In genomic region chr11:33550861-33551560, GRCm38 (mm10) we compare ENCODE assay signal across 25 mouse cellular contexts. TPM values are rescaled to one million over a fixed set of nuclear protein-coding genes. Genes with fewer than 3 reads are reported as not detected.
DNase-seq lines count a peak whose midpoint lies in the region; ATAC-seq and TF ChIP-seq lines count a peak whose summit lies in the region.
"Had no signal": no experiment of that assay in that cellular context is flagged by ENCODE, and none has a peak within 500 bp of the region (broad histone marks: within the 10 kb centered on the region; RNA-seq: fewer than 3 reads in every experiment).

No protein-coding gene starts in this region.

- intact Hi-C loops in heart, postnatal 14 days (cut with DNase I), result no loop called here
- intact Hi-C loops in left cerebral cortex, postnatal 36 days (cut with DNase I), result no loop called here

- peak overlapping the region; percentile 51 for H3K4me2 ChIP-seq in heart, embryonic 13.5 days
- H3K4me2 ChIP-seq in heart, postnatal 0 days (ENCODE audit: low read depth, low read length), result peak overlapping the region; percentile 22
- H3K4me2 ChIP-seq: embryonic facial prominence, embryonic 15.5 days; forebrain, embryonic 15.5 days; hindbrain, embryonic 12.5 days had no signal

- DNase-seq in heart, adult 18-20 months, result no peak
- peak; percentile 7 for DNase-seq in heart, postnatal 0 days (ENCODE audit: low spot score)
- no peak for DNase-seq in heart, postnatal 14 days
- no peak for DNase-seq in ES-E14 (ENCODE audit: low read depth, low spot score)
- DNase-seq in left cerebral cortex, postnatal 36 days (ENCODE audit: low spot score in 2 of 2), result no peak
- DNase-seq in spleen, postnatal 10 days (ENCODE audit: low spot score in 2 of 2), result no peak
- DNase-seq: adrenal gland, postnatal 10 days; cerebellum, adult 11 months; cerebellum, adult 8-10 months; cerebellum, postnatal 14 days; embryo, embryonic 11 days; gastrocnemius, postnatal 36 days; kidney, adult 8-10 months had no signal

- TF ChIP-seq EP300 in heart, postnatal 0 days (IDR thresholded peaks at IDR 0.05; ENCODE audit: low read depth), result no peak

- TF ChIP-seq CTCF in heart, postnatal 0 days (IDR thresholded peaks at IDR 0.05; ENCODE audit: low read depth), result no peak

- H3K36me3 ChIP-seq in heart, embryonic 13.5 days, result no peaks in the 10 kb centered on the region
- no peaks in the 10 kb centered on the region for H3K36me3 ChIP-seq in heart, postnatal 0 days (replicated peaks; ENCODE audit: control insufficient read depth, insufficient read depth, low read length)
- H3K36me3 ChIP-seq in ES-E14 (ENCODE audit: control insufficient read depth, insufficient read depth, low read length, poor library complexity, severe bottlenecking), result peaks cover 2% of the 10 kb centered on the region; the same call in 1 of the 2 replicates
- H3K36me3 ChIP-seq: embryonic facial prominence, embryonic 15.5 days; forebrain, embryonic 10.5 days; forebrain, embryonic 15.5 days; hindbrain, embryonic 12.5 days had no signal

- no peaks in the 10 kb centered on the region for H3K9me3 ChIP-seq in heart, embryonic 13.5 days
- H3K9me3 ChIP-seq in heart, postnatal 0 days (replicated peaks; ENCODE audit: control insufficient read depth, low read length), result no peaks in the 10 kb centered on the region
- H3K9me3 ChIP-seq in ES-E14 (ENCODE audit: control insufficient read depth, insufficient read depth, low read depth, low read length), result no peaks in the 10 kb centered on the region
- H3K9me3 ChIP-seq: embryonic facial prominence, embryonic 15.5 days; forebrain, embryonic 10.5 days; forebrain, embryonic 15.5 days; hindbrain, embryonic 12.5 days had no signal

- ATAC-seq in heart, embryonic 13.5 days (ENCODE audit: extremely low read depth, insufficient number of reproducible peaks, low FRiP score, low TSS enrichment), result no peak
- ATAC-seq in heart, postnatal 0 days (ENCODE audit: insufficient read depth, low read depth), result peak; percentile 39; the same call in 1 of the 2 replicates
- ATAC-seq: forebrain, embryonic 15.5 days; hindbrain, embryonic 16.5 days; inflammation-experienced regulatory T-cells, adult 6 months; intestine, postnatal 0 days had no signal

- no peak overlapping the region for H3K9ac ChIP-seq in heart, embryonic 13.5 days
- H3K9ac ChIP-seq in heart, postnatal 0 days (replicated peaks; ENCODE audit: low read depth, low read length), result no peak overlapping the region
- no peak overlapping the region for H3K9ac ChIP-seq in ES-E14 (ENCODE audit: insufficient read depth, low read depth, low read length, poor library complexity, severe bottlenecking)
- H3K9ac ChIP-seq: embryonic facial prominence, embryonic 15.5 days; forebrain, embryonic 15.5 days; hindbrain, embryonic 12.5 days had no signal

- in situ Hi-C loops in ES-E14 (cut with MboI; ENCODE audit: low sequenced_read_pairs in 2 of 2, unreplicated experiment in 2 of 2), result loop anchor here in 1 of 2 experiments (5.0 kb wide), 1 partner anchor 374 kb away; no protein-coding TSS in a partner anchor

- H3K4me3 ChIP-seq in heart, embryonic 13.5 days, result no peak overlapping the region
- no peak overlapping the region for H3K4me3 ChIP-seq in heart, postnatal 0 days (ENCODE audit: low read depth, low read length)
- H3K4me3 ChIP-seq in ES-E14 (ENCODE audit: insufficient read depth in 1 of 2, low read depth in 1 of 2, low read length in 2 of 2, poor library complexity in 1 of 2, severe bottlenecking in 1 of 2), result peak overlapping the region in 1 of 2 experiments; percentile 37; a peak in 2 of 4 replicates
- H3K4me3 ChIP-seq: embryonic facial prominence, embryonic 15.5 days; erythroblast, embryonic 14.5 days; forebrain, embryonic 10.5 days; forebrain, embryonic 15.5 days; hindbrain, embryonic 12.5 days had no signal

- no peaks in the 10 kb centered on the region for H3K27me3 ChIP-seq in heart, embryonic 13.5 days (replicated peaks)
- H3K27me3 ChIP-seq in heart, postnatal 0 days (ENCODE audit: control insufficient read depth, insufficient read depth, low read length), result no peaks in the 10 kb centered on the region
- H3K27me3 ChIP-seq: embryonic facial prominence, embryonic 15.5 days; forebrain, embryonic 15.5 days; hindbrain, embryonic 12.5 days had no signal

- 47% methylated on average over 14 of the region's 14 CpGs for WGBS in heart, embryonic 13.5 days
- 39% methylated on average over 14 of the region's 14 CpGs for WGBS in heart, postnatal 0 days

- no peak overlapping the region for H3K27ac ChIP-seq in heart, embryonic 13.5 days (replicated peaks)
- no peak overlapping the region for H3K27ac ChIP-seq in heart, postnatal 0 days (ENCODE audit: low read depth)
- peak overlapping the region; percentile 66 for H3K27ac ChIP-seq in ES-E14 (ENCODE audit: insufficient read depth, low read depth, low read length, poor library complexity, severe bottlenecking)
- H3K27ac ChIP-seq: embryonic facial prominence, embryonic 15.5 days; forebrain, embryonic 10.5 days; forebrain, embryonic 15.5 days; hindbrain, embryonic 12.5 days had no signal

- peaks cover 9% of the 10 kb centered on the region; the same call in 1 of the 2 replicates for H3K4me1 ChIP-seq in heart, embryonic 13.5 days
- H3K4me1 ChIP-seq in heart, postnatal 0 days (ENCODE audit: control insufficient read depth, insufficient read depth), result no peaks in the 10 kb centered on the region
- peaks cover 6 to 11% of the 10 kb centered on the region in 2 experiments; a peak in 3 of 4 replicates for H3K4me1 ChIP-seq in ES-E14 (ENCODE audit: control insufficient read depth in 2 of 2, insufficient read depth in 2 of 2, low read length in 2 of 2, poor library complexity in 1 of 2)
- H3K4me1 ChIP-seq: embryonic facial prominence, embryonic 15.5 days; forebrain, embryonic 10.5 days; forebrain, embryonic 15.5 days; hindbrain, embryonic 12.5 days had no signal

TF ChIP-seq in ES-E14, 5 proteins besides CTCF, POLR2A, EP300 and RAD21:
- TF ChIP-seq ZC3H11A (IDR thresholded peaks at IDR 0.05; ENCODE audit: borderline replicate concordance, low read depth, low read length) (no peak), HCFC1 (IDR thresholded peaks at IDR 0.05; ENCODE audit: borderline replicate concordance, insufficient read depth, low read length) (no peak), ZNF384 (IDR thresholded peaks at IDR 0.05; ENCODE audit: low read depth, low read length) (0 out of 2 replicates have a peak, but pooled peaks have one; percentile 41), MAFK (IDR thresholded peaks at IDR 0.05; ENCODE audit: insufficient read depth, low read depth, low read length) (no peak), CHD2 (IDR thresholded peaks at IDR 0.05; ENCODE audit: low read depth, low read length) (peak; percentile 25; the same call in 1 of the 2 replicates)

RNA-seq across cellular contexts. Expression of gene Gabrp, which starts 27.7 kb away (rescaled TPM):
- 0.05 and 0.07 TPM in 2 replicates for polyA plus RNA-seq in heart, embryonic 13.5 days (2015; fragmentation: Nextera tagmentation; extraction: Ambion mirVana)
- total RNA-seq in heart, adult 18-20 months (2021), result 1 to 10 TPM in 1 of 2 experiments, not detected in 1; 1.1 TPM
- not detected in 2 replicates for total RNA-seq in heart, postnatal 0 days (2014; rRNA removed; ENCODE audit: low replicate concordance)
- 0.16 TPM in 1 of 2 replicates, not detected in the other for polyA plus RNA-seq in heart, postnatal 0 days (2015; fragmentation: Nextera tagmentation; extraction: Ambion mirVana)
- total RNA-seq in heart, postnatal 14 days (2021), result under 1 TPM in 1 of 2 experiments, not detected in 1; 0.48 TPM
- total RNA-seq in ES-E14 (2012; rRNA removed), result 0.36 and 0.48 TPM in 2 replicates
- not detected for total RNA-seq in left cerebral cortex, postnatal 36 days (2021)
- total RNA-seq: adrenal gland, postnatal 10 days; common myeloid progenitor, adult 5-6 weeks; gastrocnemius, adult 8-10 months; gastrocnemius, postnatal 36 days had no signal
- polyA plus RNA-seq: erythroblast, embryonic 14.5 days; forebrain, embryonic 15.5 days; hindbrain, embryonic 16.5 days; inflammation-experienced regulatory T-cells, adult 6 months; intestine, postnatal 0 days had no signal

RNA-seq across cellular contexts. Expression of gene Ranbp17, which starts 37.5 kb away (rescaled TPM):
- 3.8 and 4.4 TPM in 2 replicates for polyA plus RNA-seq in heart, embryonic 13.5 days (2015; fragmentation: Nextera tagmentation; extraction: Ambion mirVana)
- total RNA-seq in heart, adult 18-20 months (2021), result under 1 TPM; 0.22 to 0.39 TPM
- total RNA-seq in heart, postnatal 0 days (2014; rRNA removed; ENCODE audit: low replicate concordance), result 3.6 and 3.8 TPM in 2 replicates
- 1.4 and 2.1 TPM in 2 replicates for polyA plus RNA-seq in heart, postnatal 0 days (2015; fragmentation: Nextera tagmentation; extraction: Ambion mirVana)
- total RNA-seq in heart, postnatal 14 days (2021), result 1 to 10 TPM; 1.1 to 1.6 TPM
- 42.2 and 42.4 TPM in 2 replicates for total RNA-seq in ES-E14 (2012; rRNA removed)
- 1 to 10 TPM; 7.9 to 8.3 TPM for total RNA-seq in left cerebral cortex, postnatal 36 days (2021)

RNA-seq across cellular contexts. Expression of gene D130052B06Rik, which starts 48.1 kb away (rescaled TPM):
- not detected in 2 replicates for polyA plus RNA-seq in heart, embryonic 13.5 days (2015; fragmentation: Nextera tagmentation; extraction: Ambion mirVana)
- not detected for total RNA-seq in heart, adult 18-20 months (2021)
- total RNA-seq in heart, postnatal 0 days (2014; rRNA removed; ENCODE audit: low replicate concordance), result not detected in 2 replicates
- not detected in 2 replicates for polyA plus RNA-seq in heart, postnatal 0 days (2015; fragmentation: Nextera tagmentation; extraction: Ambion mirVana)
- total RNA-seq in heart, postnatal 14 days (2021), result not detected
- 0.09 TPM in 1 of 2 replicates, not detected in the other for total RNA-seq in ES-E14 (2012; rRNA removed)
- total RNA-seq in left cerebral cortex, postnatal 36 days (2021), result not detected
- total RNA-seq: adrenal gland, postnatal 10 days; common myeloid progenitor, adult 5-6 weeks; gastrocnemius, adult 8-10 months; gastrocnemius, postnatal 36 days had no signal
- polyA plus RNA-seq: embryonic facial prominence, embryonic 15.5 days; erythroblast, embryonic 14.5 days; forebrain, embryonic 10.5 days; forebrain, embryonic 15.5 days; hindbrain, embryonic 16.5 days; inflammation-experienced regulatory T-cells, adult 6 months; intestine, postnatal 0 days; kidney, embryonic 16.5 days had no signal
